Mouse (Mus musculus) embryo, embryonic 11.5 days (tissue): ENCODE data around the gene Sec1.

Experiments used
- DNase-seq: peaks from one replicate; pipeline ENCODE4 v3.0.0-alpha.2; 2012; ENCODE audit warnings: low read depth, low spot score

Sec1 gene

DNA sequence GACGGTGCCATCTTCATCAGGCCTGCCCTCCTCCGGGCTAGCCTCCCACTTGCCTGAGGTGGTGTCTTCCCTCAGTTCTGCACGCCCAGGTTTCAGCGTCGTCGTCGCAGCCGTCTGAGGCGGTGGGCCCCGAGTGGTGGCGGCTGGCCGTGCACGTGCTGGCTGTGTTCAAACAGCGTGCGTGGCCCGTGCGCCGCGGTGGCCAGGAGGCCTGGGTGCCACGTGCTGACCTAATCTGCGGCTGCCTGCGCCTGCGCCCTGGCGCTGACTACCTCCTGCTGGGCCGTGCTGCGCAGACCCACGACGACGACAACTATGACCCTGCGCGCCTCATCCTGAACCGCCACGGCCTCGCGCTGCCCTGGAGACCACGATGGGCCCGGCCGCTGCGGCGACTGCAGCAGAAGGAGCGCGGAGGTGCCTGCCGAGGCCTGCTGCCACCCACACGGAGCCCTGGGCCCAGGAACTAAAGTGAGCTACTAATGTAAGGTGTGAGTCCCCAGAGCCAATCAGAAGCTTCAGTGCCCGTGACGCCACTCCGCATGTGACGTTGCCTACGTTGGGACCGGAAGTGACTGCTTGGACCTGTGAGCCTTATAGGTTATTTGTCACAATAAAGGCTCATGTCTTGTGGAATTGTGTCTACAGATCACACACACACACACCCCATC, at the start of gene Sec1:
Gene Sec1, minus strand, starts transcription at position 482 of the 671 bp plus-strand sequence.
- no peak for DNase-seq

DNA sequence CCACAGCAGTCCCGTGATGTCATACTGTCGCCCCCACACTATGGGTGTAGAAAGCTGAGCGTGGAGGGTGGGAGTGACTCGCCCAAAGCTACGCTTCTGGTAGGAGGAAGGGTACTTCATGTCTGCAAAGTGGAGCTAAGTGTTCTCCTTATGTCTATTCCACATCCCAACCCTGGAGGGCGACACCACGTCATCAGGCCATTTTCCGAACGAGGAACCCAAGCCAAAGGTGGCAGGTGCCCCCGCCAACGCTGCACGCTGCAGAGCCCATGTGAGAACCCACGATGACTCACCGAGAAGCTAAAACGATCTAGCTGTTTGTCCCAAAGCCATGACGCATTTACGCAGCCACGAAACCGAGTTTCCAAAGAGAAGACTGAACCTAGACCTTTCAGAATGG, 48.1 kb upstream of the Sec1 start:
- no peak for DNase-seq

DNA sequence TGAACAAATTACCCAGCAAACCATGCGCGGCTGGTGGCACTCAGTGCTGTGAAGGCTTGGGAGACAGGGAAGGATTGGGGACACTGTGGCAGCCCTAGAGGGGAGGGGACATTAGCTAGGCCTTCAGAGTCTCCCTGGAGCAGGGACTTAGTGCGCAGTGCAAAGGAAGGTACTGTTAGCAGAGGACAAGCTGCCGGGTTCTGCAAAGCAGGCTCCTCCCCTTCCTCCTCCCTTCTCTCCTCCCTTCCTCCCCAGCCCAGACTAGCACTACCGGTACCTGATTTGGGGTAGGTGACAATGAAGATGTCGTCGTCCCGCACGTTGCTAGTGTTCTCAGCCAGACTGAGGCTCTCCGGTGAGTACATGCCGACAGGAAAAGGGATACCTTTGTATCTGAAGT, 47.6 kb upstream of the Sec1 start:
- DNase-seq = no peak

DNA sequence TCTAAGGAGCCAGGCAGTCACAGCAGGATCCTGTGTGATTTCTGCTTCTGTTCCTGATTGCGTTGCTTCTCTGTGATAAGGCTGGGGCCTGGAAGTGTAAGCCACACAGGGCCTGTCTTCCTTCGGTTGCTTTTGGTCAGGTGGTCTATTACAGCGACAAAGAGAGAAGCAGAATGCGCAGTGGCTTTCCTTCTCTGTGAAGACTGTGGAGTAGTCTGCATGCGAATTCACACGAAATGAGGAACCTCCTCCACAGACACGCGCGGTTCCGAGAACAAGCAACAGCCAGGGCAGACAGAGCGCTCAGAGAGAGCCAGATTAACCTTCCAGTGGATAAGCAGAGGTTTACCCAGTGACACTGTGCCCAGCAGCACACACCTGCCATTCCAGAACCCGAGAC, 47.1 kb upstream of the Sec1 start:
- DNase-seq = no peak

DNA sequence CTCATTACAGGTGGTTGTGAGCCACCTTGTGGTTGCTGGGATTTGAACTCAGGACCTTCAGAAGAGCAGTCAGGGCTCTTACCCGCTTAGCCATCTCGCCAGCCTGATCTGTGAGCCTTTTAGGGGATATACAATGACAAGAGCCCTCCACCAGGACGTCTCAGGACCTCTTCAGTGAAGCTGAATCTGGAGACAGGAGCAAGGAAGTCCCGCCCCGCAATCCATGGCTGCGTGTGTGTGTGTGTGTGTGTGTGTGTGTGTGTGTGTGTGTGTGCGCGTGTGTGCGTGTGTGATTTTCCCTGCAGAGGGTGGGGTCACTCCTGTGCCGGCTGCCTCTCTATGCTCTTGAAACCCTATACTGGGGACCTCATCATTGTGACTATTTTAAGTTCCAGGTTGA, 45.6 kb upstream of the Sec1 start:
- no peak for DNase-seq

DNA sequence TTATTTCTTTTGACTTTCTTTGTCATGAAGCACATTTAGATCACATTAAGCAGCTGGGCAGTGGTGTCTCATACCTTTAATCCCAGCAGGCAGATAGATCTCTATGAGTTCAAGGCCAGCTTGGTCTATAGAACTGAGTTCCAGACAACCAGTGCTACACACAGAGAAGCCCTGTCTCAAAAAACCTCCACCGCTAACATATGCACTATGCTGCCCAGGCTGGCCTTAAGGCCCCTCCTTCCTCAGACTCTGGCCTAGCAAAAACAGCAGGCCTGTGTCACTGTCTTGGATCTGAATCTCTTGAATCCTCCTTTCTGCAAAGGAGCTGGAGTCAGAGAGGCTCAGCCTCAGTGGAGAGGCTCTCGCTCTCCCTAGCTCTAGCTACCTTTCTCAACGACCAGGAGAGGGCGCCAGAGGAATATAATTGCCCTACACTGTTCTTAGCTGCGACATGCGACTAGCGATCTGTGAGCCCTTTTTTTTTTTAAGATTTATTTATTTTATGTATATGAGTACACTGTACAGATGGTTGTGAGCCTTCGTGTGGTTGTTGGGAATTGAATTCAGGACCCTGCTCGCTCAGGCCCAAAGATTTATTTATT, 45.1 kb upstream of the Sec1 start:
- DNase-seq = peak; percentile 76

DNA sequence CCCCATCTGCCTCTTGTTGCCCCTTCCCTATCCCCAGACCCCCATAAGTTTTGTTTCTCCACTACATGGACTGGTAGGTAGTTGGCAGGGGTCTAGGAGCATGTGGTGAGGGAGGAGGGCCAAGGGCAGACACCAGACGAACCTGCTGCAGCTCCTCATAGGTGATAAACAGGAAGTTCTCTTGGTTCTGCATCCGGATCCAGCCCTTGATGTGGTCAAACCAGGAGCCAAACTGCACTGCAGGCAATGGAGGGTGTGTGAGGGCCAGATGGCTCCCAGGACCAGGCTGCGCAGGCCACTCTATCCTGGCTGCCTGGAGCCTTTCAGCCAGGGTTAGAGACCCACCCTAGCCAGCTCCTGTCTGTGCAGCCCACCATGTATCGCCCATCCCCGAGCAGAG, 39.3 kb upstream of the Sec1 start:
- DNase-seq = no peak

DNA sequence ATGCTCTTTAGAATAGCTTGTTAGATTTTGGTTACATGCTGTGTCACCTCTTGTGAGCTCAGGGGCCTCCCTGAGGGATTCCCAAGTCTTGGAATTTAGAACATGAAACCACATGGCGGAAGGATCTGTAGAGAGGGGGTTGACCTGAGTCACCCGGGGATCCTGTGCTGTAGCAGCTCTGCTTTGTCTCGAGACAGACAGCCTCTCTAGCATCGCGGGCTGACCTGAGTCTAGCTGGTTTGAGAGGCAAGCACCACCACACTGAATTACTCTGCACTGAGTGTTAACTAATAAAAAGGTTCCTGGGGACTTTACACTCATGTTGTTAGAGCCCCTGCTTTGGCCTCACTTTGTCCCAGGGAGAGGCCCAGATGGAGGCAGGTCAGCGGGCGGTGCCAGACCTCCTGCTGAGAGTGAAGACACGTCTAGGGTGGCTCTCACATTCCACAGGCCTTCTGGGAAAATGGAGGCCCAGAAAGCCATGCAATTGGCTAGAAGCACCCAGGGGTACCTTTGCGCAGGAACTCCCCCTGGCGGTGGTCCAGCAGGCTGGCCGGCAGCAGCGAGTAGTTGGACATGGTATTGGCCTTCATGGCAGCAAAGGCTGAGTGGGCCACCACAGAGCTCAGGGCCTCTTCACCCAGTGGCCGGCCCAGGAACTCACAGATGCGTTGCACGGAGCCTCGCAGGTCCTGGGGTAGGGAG, 36.7 kb upstream of the Sec1 start:
- no peak for DNase-seq

DNA sequence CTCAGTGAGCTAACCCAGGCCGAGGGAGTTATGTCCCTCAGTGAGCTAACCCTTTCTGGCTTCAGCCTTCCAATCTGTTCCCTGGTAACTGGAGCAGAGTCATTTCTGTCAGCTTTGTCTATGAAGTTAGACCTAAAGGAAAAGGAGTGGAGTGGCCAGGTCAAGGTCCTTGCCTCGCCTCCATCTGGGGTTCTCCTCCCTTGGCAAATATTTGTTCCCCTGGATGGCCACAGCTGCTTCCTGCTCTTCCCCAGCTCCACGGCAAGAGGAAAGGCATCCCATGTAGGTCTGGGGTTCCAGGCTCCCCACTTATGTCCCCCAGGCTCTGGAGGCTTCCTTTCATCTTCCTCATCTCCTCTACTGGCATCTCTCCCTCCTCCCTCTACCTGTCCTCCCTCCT, 33.4 kb upstream of the Sec1 start:
- DNase-seq = no peak

DNA sequence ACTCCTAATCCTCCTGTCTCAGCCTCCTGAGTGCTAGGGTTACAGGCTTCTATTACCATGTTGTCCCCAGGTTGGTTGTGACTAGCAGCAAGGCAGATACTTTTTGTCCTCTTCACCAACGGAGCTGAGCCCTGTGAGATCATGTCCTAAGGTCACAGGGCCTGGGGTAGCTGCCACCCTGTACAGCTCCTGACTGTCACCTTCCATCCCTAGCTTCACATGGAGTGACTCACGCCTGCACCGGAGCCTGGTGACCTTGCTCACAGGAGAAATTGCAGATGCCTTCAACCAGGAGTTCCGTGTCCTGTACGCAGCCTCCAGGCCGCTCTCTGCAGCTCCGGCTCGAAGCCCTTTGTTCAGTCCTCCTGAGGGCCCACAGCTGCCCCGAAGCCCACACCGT, 32.2 kb upstream of the Sec1 start:
- DNase-seq = no peak

DNA sequence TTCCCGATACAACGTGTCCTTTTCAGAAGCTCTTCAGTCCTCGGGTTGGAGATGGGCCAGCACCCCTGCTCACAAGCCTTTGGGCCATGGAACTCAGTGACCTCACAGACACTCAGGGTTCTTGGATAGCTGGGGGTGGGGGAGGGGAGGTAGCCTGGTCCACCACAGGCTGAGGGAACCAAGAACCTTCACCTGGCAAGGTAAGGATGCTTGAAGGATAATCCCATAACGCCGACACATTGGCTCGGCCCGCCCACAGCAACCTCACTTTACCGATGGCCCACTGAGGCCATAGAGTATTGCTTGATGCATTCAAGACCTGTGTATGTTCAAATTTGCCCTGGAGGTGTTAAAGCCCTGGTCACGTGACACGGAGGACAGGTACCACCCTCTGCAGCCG, 31.5 kb upstream of the Sec1 start, which contains the start of gene Spaca4:
Gene Spaca4, minus strand, starts transcription at position 101 of the 400 bp plus-strand sequence.
- no peak for DNase-seq

DNA sequence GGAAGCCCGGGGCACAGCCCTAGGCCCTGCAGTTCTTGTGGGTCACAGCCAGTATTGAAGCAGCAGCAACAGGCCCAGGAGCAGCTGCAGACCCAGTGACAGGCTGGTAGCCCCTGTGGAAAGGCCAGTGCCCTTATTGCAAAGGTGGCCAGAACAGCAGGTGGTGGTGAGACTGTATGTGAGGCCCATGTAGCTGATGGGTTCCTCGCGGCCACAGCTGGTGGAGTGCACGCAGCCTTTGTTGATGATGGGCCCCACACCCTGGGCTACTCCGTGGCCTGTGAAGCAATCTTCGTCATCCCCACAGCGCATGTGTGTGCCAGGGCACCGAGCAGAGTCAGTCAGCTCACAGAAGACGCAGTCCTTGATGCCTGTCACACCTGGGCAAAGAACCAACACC, 30.9 kb upstream of the Sec1 start:
- DNase-seq = no peak

DNA sequence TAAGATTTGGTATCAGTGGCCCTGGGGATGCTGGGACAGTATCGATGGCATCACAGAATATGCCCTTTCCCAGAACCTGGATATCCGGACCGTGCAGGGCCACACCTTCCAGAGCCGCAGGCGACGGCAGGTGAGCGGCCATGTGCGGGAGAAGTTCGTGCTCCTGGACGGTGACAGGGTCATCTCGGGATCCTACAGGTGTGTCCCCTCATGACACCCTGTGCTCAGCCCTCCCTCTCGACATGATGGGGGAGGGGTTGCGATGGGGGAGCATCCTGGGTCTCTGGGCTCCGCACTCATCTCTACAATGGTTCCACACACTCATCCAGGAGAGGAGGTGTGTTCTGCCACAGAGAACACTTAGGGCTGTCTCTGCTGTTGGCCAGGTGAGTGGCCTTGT, 29.6 kb upstream of the Sec1 start:
- DNase-seq = no peak

DNA sequence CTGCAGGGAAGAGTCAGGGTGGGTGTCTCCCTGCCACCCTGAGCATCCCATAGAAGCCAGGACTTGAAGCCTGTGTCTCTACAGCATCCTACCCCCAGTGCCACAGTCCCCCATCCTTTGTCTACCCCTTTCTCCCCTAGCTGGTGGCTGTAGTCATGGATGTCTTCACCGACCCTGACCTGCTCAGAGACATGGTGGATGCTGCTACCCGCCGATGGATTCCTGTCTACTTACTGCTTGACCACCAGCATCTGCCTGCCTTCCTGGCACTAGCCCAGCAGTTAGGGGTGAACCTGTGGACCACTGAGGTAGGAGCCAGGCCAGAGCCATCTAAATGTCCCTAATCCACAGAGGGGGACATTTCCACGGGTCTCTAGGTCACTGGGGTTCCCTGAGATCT, 29.1 kb upstream of the Sec1 start:
- no peak for DNase-seq

DNA sequence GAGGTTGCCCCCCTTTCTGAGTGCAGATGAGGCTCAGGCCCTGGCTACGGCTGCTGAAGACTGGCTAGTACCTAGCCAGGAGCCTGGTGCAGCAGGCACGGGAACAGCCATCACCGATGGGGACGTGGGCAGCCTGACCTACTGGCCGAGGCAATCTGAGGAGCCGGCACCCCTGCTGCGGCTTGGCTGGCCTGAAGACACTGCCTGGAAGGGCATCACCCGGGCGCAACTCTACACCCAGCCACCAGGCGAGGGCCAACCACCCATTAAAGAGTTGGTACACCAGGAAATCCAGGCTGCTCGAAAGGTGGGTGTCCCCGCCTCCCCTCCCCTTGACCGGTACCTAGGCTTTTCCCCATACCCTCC, 28.1 kb upstream of the Sec1 start:
- DNase-seq = no peak

DNA sequence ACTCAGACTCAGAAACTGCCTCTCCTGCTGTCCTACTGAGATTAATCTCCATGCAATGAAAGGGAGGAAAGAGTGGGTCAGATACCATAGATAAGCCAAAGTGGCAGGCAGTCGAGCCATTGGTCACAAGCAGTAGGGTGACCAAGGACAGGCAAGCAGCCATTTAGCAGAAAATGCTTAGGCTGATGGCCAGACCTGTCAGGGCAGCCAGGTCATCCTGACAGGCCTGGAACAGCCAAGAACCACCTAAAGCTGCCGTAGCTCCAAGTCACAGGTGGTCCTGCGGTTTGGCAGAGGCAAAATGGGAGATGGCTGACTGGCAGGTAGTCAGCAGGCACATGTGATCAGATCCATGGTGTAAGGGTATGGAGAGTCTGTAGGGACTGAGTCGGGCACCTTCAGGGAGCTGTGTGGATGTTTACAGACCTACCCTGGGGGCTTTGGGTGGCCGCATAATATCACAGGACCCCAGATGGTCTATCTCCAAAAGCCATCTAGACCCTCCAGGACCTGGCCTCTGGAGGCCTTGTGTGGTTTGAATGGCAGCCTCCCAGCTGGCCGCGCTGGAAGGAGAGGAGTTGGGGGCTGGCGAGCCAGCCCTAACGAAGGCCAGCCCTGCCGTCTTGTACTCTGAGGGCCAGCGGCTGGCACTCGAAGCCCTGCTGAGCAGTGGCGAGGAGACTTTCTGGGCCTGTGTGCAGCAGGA, 27.6 kb upstream of the Sec1 start:
- no peak for DNase-seq

DNA sequence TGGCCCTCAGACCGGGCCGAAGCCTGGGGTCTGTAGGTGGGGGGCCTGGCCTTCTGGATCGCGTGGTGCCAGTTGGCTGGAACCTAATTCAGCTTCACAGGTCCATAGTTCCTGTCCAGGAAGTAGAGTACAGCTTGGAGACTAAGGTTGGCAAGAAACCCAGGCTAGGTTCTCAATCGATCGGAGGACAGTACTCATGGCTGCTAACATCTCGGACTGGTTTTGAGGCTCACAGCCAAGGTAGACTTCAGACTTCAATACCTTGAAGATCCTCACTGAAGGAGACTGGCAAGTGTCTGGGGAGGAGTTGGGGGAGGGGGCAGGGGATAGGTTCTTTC, 27.0 kb upstream of the Sec1 start:
- no peak for DNase-seq

DNA sequence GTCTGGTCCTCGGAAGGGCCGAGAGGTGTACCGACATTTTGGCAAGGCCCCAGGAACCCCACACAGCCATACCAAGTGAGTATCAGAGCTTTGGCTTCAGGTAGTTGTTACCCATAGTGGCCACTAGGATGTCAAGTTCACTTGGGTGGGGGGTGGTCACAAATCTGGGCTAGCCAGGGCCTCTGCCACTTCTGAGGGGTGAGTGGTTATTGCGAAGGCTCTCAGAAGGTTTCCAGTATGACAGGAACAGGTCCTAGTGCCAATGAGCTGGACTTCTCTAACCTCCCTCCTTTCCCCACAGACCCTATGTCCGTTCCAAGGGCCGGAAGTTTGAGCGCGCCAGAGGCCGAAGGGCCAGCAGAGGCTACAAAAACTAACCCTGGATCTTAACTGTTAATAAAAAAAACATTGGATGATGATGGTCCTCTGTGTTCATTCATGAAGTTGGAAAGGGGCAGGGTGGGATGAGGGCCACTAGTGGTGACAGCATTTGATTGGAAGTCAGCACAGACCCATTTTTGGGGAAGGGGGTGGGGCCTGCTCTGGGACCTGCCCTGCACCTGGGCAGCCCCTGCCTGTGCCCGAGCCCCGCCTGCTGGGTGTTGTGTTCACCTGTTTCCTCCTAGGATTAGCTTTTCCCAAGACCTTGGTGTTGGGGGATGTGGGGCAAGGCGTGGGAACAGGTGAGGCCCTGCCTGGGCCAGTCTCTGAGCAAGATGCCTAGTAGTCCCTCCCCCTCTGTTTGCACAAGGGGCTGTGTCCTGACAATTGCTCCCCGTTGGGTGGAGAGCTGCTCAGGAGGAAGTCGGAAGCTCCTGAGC, 26.4 kb upstream of the Sec1 start, which contains the start of gene Fam83e:
Gene Fam83e, plus strand, starts transcription at position 800 of the 821 bp plus-strand sequence.
- DNase-seq = no peak

DNA sequence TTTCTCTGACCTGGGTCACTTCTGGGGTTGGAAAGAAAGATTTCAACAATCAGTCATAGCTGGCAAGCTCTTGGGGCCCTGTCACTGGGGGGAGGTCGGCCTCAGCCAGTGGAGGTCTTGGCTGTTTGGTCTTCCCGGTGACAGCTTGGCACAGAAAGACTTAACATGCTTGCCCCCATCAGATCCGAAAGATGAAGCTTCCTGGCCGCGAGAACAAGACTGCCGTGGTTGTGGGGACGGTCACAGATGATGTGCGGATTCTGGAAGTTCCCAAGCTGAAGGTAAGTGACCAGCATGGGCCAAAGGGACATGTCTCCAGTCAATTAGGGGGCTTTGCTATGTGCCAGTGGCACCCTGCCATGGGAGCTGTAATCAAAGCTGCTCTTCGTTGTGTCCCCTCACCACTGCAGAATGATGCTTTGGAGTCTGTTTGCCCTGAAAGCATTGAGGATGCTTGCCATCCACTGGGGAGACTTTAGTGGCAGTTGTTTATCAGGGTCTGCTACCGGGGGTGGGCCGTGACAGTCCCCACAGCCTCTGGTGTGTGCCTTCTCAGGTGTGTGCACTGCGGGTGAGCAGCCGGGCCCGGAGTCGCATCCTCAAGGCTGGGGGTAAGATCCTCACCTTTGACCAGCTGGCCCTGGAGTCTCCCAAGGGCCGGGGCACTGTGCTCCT, 25.7 kb upstream of the Sec1 start:
- DNase-seq = no peak

DNA sequence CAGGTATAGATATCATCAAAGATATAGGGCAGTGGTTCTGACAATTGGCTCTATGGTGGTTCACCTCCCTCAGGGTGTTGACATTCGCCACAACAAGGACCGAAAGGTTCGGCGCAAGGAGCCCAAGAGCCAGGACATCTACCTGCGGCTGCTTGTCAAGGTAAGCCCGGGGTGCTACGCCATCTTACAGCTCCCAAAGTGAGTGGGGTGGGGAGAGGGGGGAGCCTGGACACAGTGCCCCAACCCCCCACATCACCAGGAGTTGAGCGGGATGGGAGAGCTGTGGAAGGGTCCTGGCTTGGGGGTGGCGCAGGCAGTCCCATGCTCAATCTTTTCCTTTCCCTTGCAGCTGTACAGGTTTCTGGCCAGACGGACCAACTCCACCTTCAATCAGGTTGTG, 25.0 kb upstream of the Sec1 start:
- DNase-seq = no peak

DNA sequence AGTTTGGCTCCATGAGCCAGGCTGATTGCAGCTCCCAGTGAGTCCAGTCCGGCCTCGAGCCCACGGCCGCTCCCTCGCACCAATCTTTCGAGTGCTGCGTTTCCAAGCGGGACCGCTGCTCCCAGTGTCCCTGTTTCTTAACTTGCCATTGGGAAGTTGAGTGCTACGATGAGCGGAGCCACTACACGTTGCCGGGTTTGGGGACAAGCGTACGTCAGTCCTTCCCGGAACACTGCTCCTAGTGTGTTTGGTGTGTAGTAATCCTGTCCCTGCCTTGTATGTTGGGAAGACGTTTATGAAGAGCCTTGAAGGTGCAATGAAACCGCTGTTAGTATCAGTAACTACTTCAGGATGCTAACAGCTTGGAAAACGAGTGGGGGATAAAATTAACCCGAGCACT, 24.1 kb upstream of the Sec1 start:
- DNase-seq = no peak
